Mouse (Mus musculus): ENCODE data around the gene Tmem218. TPM values are rescaled to one million over a fixed set of nuclear protein-coding genes. Genes with fewer than 3 reads are reported as not detected.

Tmem218 gene
- polyA plus RNA-seq, 1 experiment from 2014 or later, result 12.6 TPM

Other genes with a start within 250 kb of the Tmem218 start
- gene Pknox2, start 60.8 kb upstream of the Tmem218 start, polyA plus RNA-seq (2016; fragmentation: Nextera tagmentation; extraction: Ambion mirVana), result 35.3 and 36.8 TPM in 2 replicates
- 2.2 and 2.5 TPM in 2 replicates for gene Slc37a2, start 47.5 kb downstream of the Tmem218 start, polyA plus RNA-seq (2016; fragmentation: Nextera tagmentation; extraction: Ambion mirVana)
- gene Ccdc15, start 140.2 kb downstream of the Tmem218 start, polyA plus RNA-seq (2016; fragmentation: Nextera tagmentation; extraction: Ambion mirVana), result 12.6 and 13.4 TPM in 2 replicates
- 0.07 TPM in 1 of 2 replicates, not detected in the other for gene Hepacam, start 159.1 kb downstream of the Tmem218 start, polyA plus RNA-seq (2016; fragmentation: Nextera tagmentation; extraction: Ambion mirVana)
- 4.8 and 6.8 TPM in 2 replicates for gene Robo4, start 193.7 kb downstream of the Tmem218 start, polyA plus RNA-seq (2016; fragmentation: Nextera tagmentation; extraction: Ambion mirVana)
- gene Robo3, start 225.0 kb downstream of the Tmem218 start, polyA plus RNA-seq (2016; fragmentation: Nextera tagmentation; extraction: Ambion mirVana), result 3.9 and 5.5 TPM in 2 replicates